Mouse (Mus musculus): Measurements from ENCODE around the gene Dlg1.
"Not testable (repeated sequence)": the region's sequence is repeated elsewhere in the genome, so short reads cannot be mapped to it uniquely, and the experiment has no call there.

The Dlg1 gene

GRCm38 (mm10) chr16:31657502-31657901 is 5.7 kb upstream of the Dlg1 start:
- no peak for DNase-seq (ENCODE audit: low spot score)

GRCm38 (mm10) chr16:31658539-31659334 is 4.5 kb upstream of the Dlg1 start:
- no peak for DNase-seq (ENCODE audit: low spot score)

- no peak for DNase-seq (ENCODE audit: low spot score)
These were observed 3.8 kb upstream of the Dlg1 start for GRCm38 (mm10) chr16:31659453-31659852.

- DNase-seq (ENCODE audit: low spot score), result no peak
These were observed 476 bp upstream of the Dlg1 start for GRCm38 (mm10) chr16:31662556-31663378.

- no peak for DNase-seq (ENCODE audit: low spot score)
These were observed 999 bp downstream of the Dlg1 start for GRCm38 (mm10) chr16:31664287-31664597.

GRCm38 (mm10) chr16:31672202-31672601 is 9.0 kb downstream of the Dlg1 start:
- DNase-seq (ENCODE audit: low spot score), result no peak

GRCm38 (mm10) chr16:31677463-31677862 is 14.2 kb downstream of the Dlg1 start:
- DNase-seq (ENCODE audit: low spot score), result no peak

- DNase-seq (ENCODE audit: low spot score), result no peak
These were observed 19.0 kb downstream of the Dlg1 start for GRCm38 (mm10) chr16:31682291-31682690.

- no peak for DNase-seq (ENCODE audit: low spot score)
These were observed 20.6 kb downstream of the Dlg1 start for GRCm38 (mm10) chr16:31683670-31684430.

- no peak for DNase-seq (ENCODE audit: low spot score)
These were observed 21.5 kb downstream of the Dlg1 start for GRCm38 (mm10) chr16:31684771-31685170.

- DNase-seq (ENCODE audit: low spot score), result no peak
These were observed 24.5 kb downstream of the Dlg1 start for GRCm38 (mm10) chr16:31687766-31688165.

GRCm38 (mm10) chr16:31695286-31696020 is 32.2 kb downstream of the Dlg1 start:
- no peak for DNase-seq (ENCODE audit: low spot score)

GRCm38 (mm10) chr16:31696367-31696766 is 33.1 kb downstream of the Dlg1 start:
- no peak for DNase-seq (ENCODE audit: low spot score)

GRCm38 (mm10) chr16:31697341-31697740 is 34.1 kb downstream of the Dlg1 start:
- DNase-seq (ENCODE audit: low spot score), result no peak

GRCm38 (mm10) chr16:31705213-31705612 is 42.0 kb downstream of the Dlg1 start:
- peak; percentile 37 for DNase-seq (ENCODE audit: low spot score)

GRCm38 (mm10) chr16:31705904-31706303 is 42.7 kb downstream of the Dlg1 start:
- DNase-seq (ENCODE audit: low spot score), result no peak

GRCm38 (mm10) chr16:31707326-31707725 is 44.1 kb downstream of the Dlg1 start:
- no peak for DNase-seq (ENCODE audit: low spot score)

- DNase-seq (ENCODE audit: low spot score), result no peak
These were observed 59.7 kb downstream of the Dlg1 start for GRCm38 (mm10) chr16:31722991-31723390.

- peak; percentile 71 for DNase-seq (ENCODE audit: low spot score)
These were observed 60.9 kb downstream of the Dlg1 start for GRCm38 (mm10) chr16:31724121-31724520.

- no peak for DNase-seq (ENCODE audit: low spot score)
These were observed 61.6 kb downstream of the Dlg1 start for GRCm38 (mm10) chr16:31724818-31725217.

GRCm38 (mm10) chr16:31730971-31731370 is 67.7 kb downstream of the Dlg1 start:
- DNase-seq (ENCODE audit: low spot score), result not testable (repeated sequence)

- DNase-seq (ENCODE audit: low spot score), result no peak
These were observed 73.8 kb downstream of the Dlg1 start for GRCm38 (mm10) chr16:31737081-31737480.
